Mouse (Mus musculus) cerebellum, adult 2 months (tissue): ENCODE measurements at regions not wholly inside any gene's neighbourhood (a gene's known extent, or its start where the extent isn't known, plus 50 kb on each side); places are given as distances from the start of the nearest gene placed in this dataset.

ENCODE experiments used
- CTCF ChIP-seq: fragments of 200-500 bp; IDR thresholded peaks from 2 replicates; pipeline ENCODE4 v1.5.1; 2011; ENCODE audit warnings: low read depth, mild to moderate bottlenecking, control low read depth, low read length, moderate library complexity, borderline replicate concordance; ENCODE audit not compliant: insufficient read depth
- POLR2A ChIP-seq: fragments of 200-500 bp; IDR thresholded peaks from 2 replicates; pipeline ENCODE4 v1.6.1; 2011; ENCODE audit warnings: low read length, control low read depth, borderline replicate concordance; ENCODE audit not compliant: insufficient read depth

GRCm38 (mm10) chr1:157007891-157008730, 68.7 kb upstream of the Ralgps2 start:
- TF ChIP-seq CTCF (no peak), POLR2A (no peak)
